29 mouse cellular contexts compared by ENCODE assay signal in the genomic region with DNA sequence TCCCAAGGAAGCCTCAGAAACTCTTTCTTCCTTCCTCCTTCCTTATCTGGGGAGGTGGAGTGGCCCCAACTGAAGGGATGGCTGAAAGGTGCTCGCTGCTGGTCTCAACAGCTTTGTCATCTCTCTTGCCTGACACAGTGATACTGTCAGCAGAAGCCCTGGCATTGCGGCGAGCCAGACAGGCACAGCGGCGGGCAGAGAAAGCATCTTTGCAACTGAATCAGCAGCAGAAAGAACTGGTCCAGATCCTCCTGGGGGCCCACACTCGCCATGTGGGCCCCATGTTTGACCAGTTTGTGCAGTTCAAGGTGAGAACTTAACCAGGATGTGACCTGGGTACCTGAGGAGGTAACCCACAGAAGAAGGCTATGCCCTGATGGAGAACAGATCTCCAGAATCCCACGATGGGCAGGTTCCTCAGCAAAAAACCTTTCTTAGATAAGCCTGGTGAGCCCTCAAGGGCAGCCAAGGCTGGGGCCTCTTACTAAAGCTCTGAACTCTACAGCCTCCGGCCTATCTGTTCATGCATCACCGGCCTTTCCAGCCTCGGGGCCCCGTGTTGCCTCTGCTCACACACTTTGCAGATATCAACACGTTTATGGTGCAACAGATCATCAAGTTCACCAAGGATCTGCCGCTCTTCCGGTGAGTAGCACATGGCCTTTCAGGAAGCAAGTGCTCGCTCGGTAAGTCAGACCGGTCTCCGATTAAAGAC. TPM values are rescaled to one million over a fixed set of nuclear protein-coding genes. Genes with fewer than 3 reads are reported as not detected.
"Had no signal": no experiment of that assay in that cellular context is flagged by ENCODE, and none has a peak within 500 bp of the region (broad histone marks: within the 10 kb centered on the region; RNA-seq: fewer than 3 reads in every experiment).

No protein-coding gene starts in this region.

- H3K4me3 ChIP-seq: gastrocnemius, adult 2 months; heart, adult 2 months; heart, embryonic 10.5 days; heart, embryonic 13.5 days; hindbrain, embryonic 10.5 days; hindbrain, embryonic 12.5 days; kidney, embryonic 15.5 days; limb, embryonic 13.5 days; limb, embryonic 15.5 days had no signal

- H3K27ac ChIP-seq: gastrocnemius, adult 2 months; heart, adult 2 months; heart, embryonic 10.5 days; heart, embryonic 13.5 days; hindbrain, embryonic 10.5 days; hindbrain, embryonic 12.5 days; hindbrain, embryonic 14.5 days; kidney, embryonic 15.5 days; kidney, postnatal 0 days; limb, embryonic 13.5 days; limb, embryonic 15.5 days; liver, embryonic 14.5 days had no signal

- ATAC-seq: forebrain, postnatal 0 days; hindbrain, embryonic 16.5 days; inflammation-experienced regulatory T-cells, adult 6 months had no signal

- H3K27me3 ChIP-seq: hindbrain, embryonic 12.5 days; kidney, embryonic 15.5 days; limb, embryonic 13.5 days; limb, embryonic 15.5 days had no signal

- H3K9ac ChIP-seq: forebrain, postnatal 0 days; heart, embryonic 13.5 days; hindbrain, embryonic 12.5 days; hindbrain, embryonic 14.5 days; kidney, embryonic 15.5 days; limb, embryonic 13.5 days; limb, embryonic 15.5 days; liver, embryonic 14.5 days had no signal

- H3K9me3 ChIP-seq: heart, embryonic 10.5 days; heart, embryonic 13.5 days; hindbrain, embryonic 10.5 days; hindbrain, embryonic 12.5 days; kidney, embryonic 15.5 days; limb, embryonic 13.5 days; limb, embryonic 15.5 days had no signal

- DNase-seq: forebrain, postnatal 0 days; gastrocnemius, adult 2 months; gastrocnemius, postnatal 10 days; gastrocnemius, postnatal 25 days; heart, adult 2 months; heart, postnatal 10 days; heart, postnatal 4 days; kidney, adult 11 months; kidney, adult 2 months; kidney, adult 9 months; kidney, postnatal 14 days; kidney, postnatal 36 days; layer of hippocampus, adult 9-11 months; layer of hippocampus, postnatal 36 days; left cerebral cortex, postnatal 4 days had no signal

- H3K4me2 ChIP-seq: heart, embryonic 13.5 days; hindbrain, embryonic 12.5 days; hindbrain, embryonic 14.5 days; kidney, embryonic 15.5 days; limb, embryonic 13.5 days; limb, embryonic 15.5 days had no signal

RNA-seq across cellular contexts. Expression of a gene that starts 2.6 kb away (rescaled TPM):
- total RNA-seq: forebrain, postnatal 0 days; gastrocnemius, adult 2 months; gastrocnemius, postnatal 10 days; gastrocnemius, postnatal 25 days; heart, adult 2 months; heart, postnatal 10 days; heart, postnatal 25 days; heart, postnatal 4 days; left cerebral cortex, postnatal 10 days; left cerebral cortex, postnatal 4 days had no signal
- polyA plus RNA-seq: heart, adult 2 months had no signal

RNA-seq across cellular contexts. Expression of a gene that starts 8.5 kb away (rescaled TPM):
- total RNA-seq: gastrocnemius, postnatal 25 days had no signal
- polyA plus RNA-seq: inflammation-experienced regulatory T-cells, adult 6 months had no signal

RNA-seq across cellular contexts. Expression of a gene that starts 20.3 kb away (rescaled TPM):
- polyA plus RNA-seq: inflammation-experienced regulatory T-cells, adult 6 months had no signal
